Mouse (Mus musculus): Measurements from ENCODE around the gene Slc51b.

GRCm38 (mm10) chr9:65375163-65375934 is 47.4 kb downstream of the Slc51b start:
- TF ChIP-seq CTCF (IDR thresholded peaks at IDR 0.05; ENCODE audit: low read depth, low read length) (no peak), TAL1 (conservative IDR thresholded peaks at IDR 0.05; ENCODE audit: low read depth, low read length) (no peak)

Measured in G1E (cell line).